ENCODE assay signal across 13 mouse cellular contexts in the genomic region with DNA sequence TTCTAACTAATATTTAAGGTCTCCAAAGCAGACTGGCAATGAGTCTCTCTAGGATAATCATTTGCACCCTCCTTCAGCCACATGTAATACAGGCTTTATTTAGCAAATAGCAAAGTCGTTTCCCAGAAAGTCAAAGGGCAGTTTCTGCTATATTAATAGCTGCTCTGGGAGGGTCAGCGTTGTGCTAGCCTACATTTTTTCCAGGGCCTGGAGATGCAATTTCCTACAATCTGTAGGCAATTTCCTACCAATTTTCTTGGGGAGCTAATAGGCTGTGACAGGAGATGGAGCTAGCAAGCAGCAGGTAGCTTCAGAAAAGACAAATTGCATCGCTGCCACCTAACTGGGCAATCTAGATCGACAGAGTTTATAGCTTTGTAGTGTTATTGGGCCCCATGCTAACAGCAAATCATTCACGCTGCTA.
DNase-seq lines count a peak whose midpoint lies in the region; ATAC-seq lines count a peak whose summit lies in the region.
"Had no signal": no experiment of that assay in that cellular context is flagged by ENCODE, and none has a peak within 500 bp of the region (broad histone marks: within the 10 kb centered on the region; RNA-seq: fewer than 3 reads in every experiment).

No protein-coding gene starts in this region.

- no peak overlapping the region for H3K4me2 ChIP-seq in forebrain, embryonic 14.5 days (ENCODE audit: low read length)
- no peak overlapping the region for H3K4me2 ChIP-seq in forebrain, embryonic 16.5 days (ENCODE audit: low read length)
- H3K4me2 ChIP-seq in neural tube, embryonic 11.5 days (ENCODE audit: low read depth): no peak overlapping the region
- H3K4me2 ChIP-seq: embryonic facial prominence, embryonic 12.5 days had no signal

- no peak overlapping the region for H3K9ac ChIP-seq in forebrain, embryonic 14.5 days (ENCODE audit: low read length)
- no peak overlapping the region for H3K9ac ChIP-seq in forebrain, embryonic 16.5 days (replicated peaks; ENCODE audit: low read depth, low read length)
- no peak overlapping the region for H3K9ac ChIP-seq in neural tube, embryonic 11.5 days (ENCODE audit: low read length)
- H3K9ac ChIP-seq: embryonic facial prominence, embryonic 12.5 days had no signal

- 70% methylated on average over 5 of the region's 5 CpGs for WGBS in forebrain, embryonic 14.5 days
- 65% methylated on average over 5 of the region's 5 CpGs for WGBS in forebrain, embryonic 16.5 days
- 17% methylated on average over 5 of the region's 5 CpGs for WGBS in neural tube, embryonic 11.5 days
- WGBS in limb, embryonic 10.5 days: 20% methylated on average over 5 of the region's 5 CpGs

- no peak overlapping the region for H3K27ac ChIP-seq in forebrain, embryonic 14.5 days (ENCODE audit: low read depth, low read length)
- no peak overlapping the region for H3K27ac ChIP-seq in forebrain, embryonic 16.5 days (ENCODE audit: low read length)
- no peak overlapping the region for H3K27ac ChIP-seq in neural tube, embryonic 11.5 days (ENCODE audit: low read depth, low read length)
- H3K27ac ChIP-seq in limb, embryonic 10.5 days: no peak overlapping the region
- H3K27ac ChIP-seq: embryonic facial prominence, embryonic 12.5 days; heart, embryonic 10.5 days; stomach, postnatal 0 days had no signal

- no peaks in the 10 kb centered on the region for H3K27me3 ChIP-seq in forebrain, embryonic 14.5 days (replicated peaks; ENCODE audit: control insufficient read depth, insufficient read depth, low read length)
- no peaks in the 10 kb centered on the region for H3K27me3 ChIP-seq in forebrain, embryonic 16.5 days (replicated peaks; ENCODE audit: control insufficient read depth, insufficient read depth, low read length)
- H3K27me3 ChIP-seq in neural tube, embryonic 11.5 days (ENCODE audit: control insufficient read depth, insufficient read depth, low read length): no peaks in the 10 kb centered on the region
- no peaks in the 10 kb centered on the region for H3K27me3 ChIP-seq in limb, embryonic 10.5 days (ENCODE audit: low read depth, poor library complexity, severe bottlenecking)
- H3K27me3 ChIP-seq: embryonic facial prominence, embryonic 12.5 days had no signal

- no peaks in the 10 kb centered on the region for H3K9me3 ChIP-seq in forebrain, embryonic 14.5 days (replicated peaks; ENCODE audit: control insufficient read depth, low read length)
- H3K9me3 ChIP-seq in forebrain, embryonic 16.5 days (ENCODE audit: control insufficient read depth, low read length): no peaks in the 10 kb centered on the region
- H3K9me3 ChIP-seq in neural tube, embryonic 11.5 days (ENCODE audit: control insufficient read depth, low read length): no peaks in the 10 kb centered on the region
- H3K9me3 ChIP-seq in limb, embryonic 10.5 days (replicated peaks): no peaks in the 10 kb centered on the region
- H3K9me3 ChIP-seq: embryonic facial prominence, embryonic 12.5 days; heart, embryonic 10.5 days had no signal

- no peak overlapping the region for H3K4me3 ChIP-seq in forebrain, embryonic 14.5 days (ENCODE audit: low read depth, low read length)
- H3K4me3 ChIP-seq in forebrain, embryonic 16.5 days (replicated peaks; ENCODE audit: low read length): no peak overlapping the region
- no peak overlapping the region for H3K4me3 ChIP-seq in neural tube, embryonic 11.5 days (ENCODE audit: low read depth, low read length)
- H3K4me3 ChIP-seq in limb, embryonic 10.5 days: no peak overlapping the region
- H3K4me3 ChIP-seq: embryonic facial prominence, embryonic 12.5 days; heart, embryonic 10.5 days had no signal

- DNase-seq in forebrain, embryonic 14.5 days (ENCODE audit: low spot score): peak; percentile 48
- peak; percentile 24 for DNase-seq in neural tube, embryonic 11.5 days (ENCODE audit: low spot score)
- no peak for DNase-seq in neural tube, embryonic 10.5 days (ENCODE audit: extremely low spot score, low spot score)
- peak; percentile 42 for DNase-seq in limb, embryonic 10.5 days (ENCODE audit: low spot score)
- DNase-seq in adrenal gland, adult 18-20 months (ENCODE audit: low spot score in 2 of 2): no peak
- no peak for DNase-seq in testis, postnatal 10 days (ENCODE audit: low spot score)
- DNase-seq in layer of hippocampus, adult 9-10 months (ENCODE audit: low spot score): no peak
- DNase-seq: B cell, adult 2 months had no signal

- no peaks in the 10 kb centered on the region for H3K4me1 ChIP-seq in forebrain, embryonic 14.5 days (ENCODE audit: control insufficient read depth, insufficient read depth, low read length)
- H3K4me1 ChIP-seq in forebrain, embryonic 16.5 days (replicated peaks; ENCODE audit: control insufficient read depth, insufficient read depth, low read length): no peaks in the 10 kb centered on the region
- no peaks in the 10 kb centered on the region for H3K4me1 ChIP-seq in neural tube, embryonic 11.5 days (ENCODE audit: control insufficient read depth, insufficient read depth, low read length)
- peaks cover 19% of the 10 kb centered on the region for H3K4me1 ChIP-seq in limb, embryonic 10.5 days
- H3K4me1 ChIP-seq: embryonic facial prominence, embryonic 12.5 days; heart, embryonic 10.5 days had no signal

- no peak for ATAC-seq in forebrain, embryonic 14.5 days
- ATAC-seq in forebrain, embryonic 16.5 days: no peak
- no peak for ATAC-seq in neural tube, embryonic 11.5 days (ENCODE audit: insufficient read depth, low FRiP score, low TSS enrichment)
- ATAC-seq: inflammation-experienced regulatory T-cells, adult 6 months had no signal

- H3K36me3 ChIP-seq in forebrain, embryonic 14.5 days (ENCODE audit: control insufficient read depth, insufficient read depth, low read length): no peaks in the 10 kb centered on the region
- H3K36me3 ChIP-seq in forebrain, embryonic 16.5 days (ENCODE audit: control insufficient read depth, insufficient read depth): no peaks in the 10 kb centered on the region
- H3K36me3 ChIP-seq in neural tube, embryonic 11.5 days (ENCODE audit: control insufficient read depth, insufficient read depth, low read length): no peaks in the 10 kb centered on the region
- no peaks in the 10 kb centered on the region for H3K36me3 ChIP-seq in limb, embryonic 10.5 days
- H3K36me3 ChIP-seq: embryonic facial prominence, embryonic 12.5 days; heart, embryonic 10.5 days had no signal

Comparison
In these comparisons a context has a peak if more than half of its experiments do, and no peak if none do; other contexts are left out.
1. DNase-seq: peak in forebrain, embryonic 14.5 days (single experiment), neural tube, embryonic 11.5 days (single experiment) and limb, embryonic 10.5 days (single experiment); none in neural tube, embryonic 10.5 days (single experiment), adrenal gland, adult 18-20 months (0 of 2), testis, postnatal 10 days (single experiment) and layer of hippocampus, adult 9-10 months (single experiment).